Mouse (Mus musculus): ENCODE results near the gene Hfe2. TPM values are rescaled to one million over a fixed set of nuclear protein-coding genes. Genes with fewer than 3 reads are reported as not detected.
"Not testable (repeated sequence)": the region's sequence is repeated elsewhere in the genome, so short reads cannot be mapped to it uniquely, and the experiment has no call there.

The Hfe2 gene
- total RNA-seq (2022): 100 to 1,000 TPM; 271 to 333 (median 312) TPM

DNA sequence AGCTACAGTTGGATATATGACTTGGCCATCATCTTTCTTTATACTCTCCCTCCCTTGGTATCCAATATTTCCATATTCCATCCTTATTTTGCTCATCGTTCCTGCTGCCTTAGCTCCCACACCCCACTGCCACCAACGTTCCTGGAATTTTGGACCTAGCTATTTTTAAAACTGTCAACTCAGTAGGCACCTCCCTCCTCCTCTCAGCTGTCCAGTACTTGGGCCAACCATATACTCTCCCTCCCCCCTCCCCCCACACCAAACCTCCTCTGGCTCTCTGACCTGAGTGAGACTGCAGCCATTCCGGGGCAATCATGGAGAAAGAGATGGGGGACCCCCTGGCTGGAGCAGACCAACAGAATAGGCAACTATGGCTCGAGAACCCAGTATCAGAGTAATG lies at the start of gene Hfe2:
Gene Hfe2 (plus strand): TSS at position 259 of the 400 bp plus-strand sequence.
- no peak for DNase-seq (ENCODE audit: low spot score)

DNA sequence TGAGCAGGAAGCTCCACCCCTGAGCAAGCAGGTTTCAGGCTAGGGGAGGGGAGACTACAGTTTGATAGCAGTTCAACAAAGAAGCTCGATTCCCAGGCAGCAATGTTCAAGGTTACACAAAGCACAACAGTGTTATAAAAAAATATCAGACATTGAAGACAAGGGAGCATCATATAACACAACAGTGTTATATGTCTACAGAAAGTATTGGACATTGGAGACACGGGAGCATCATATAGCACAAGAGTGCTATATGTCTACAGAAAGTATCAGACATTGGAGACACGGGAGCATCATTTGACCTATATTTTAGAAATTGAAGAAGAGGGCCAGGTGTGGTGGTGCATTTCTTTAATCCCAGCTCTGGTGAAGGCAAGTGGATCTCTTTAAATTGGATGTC lies 47.9 kb upstream of the Hfe2 start:
- DNase-seq (ENCODE audit: low spot score): no peak

DNA sequence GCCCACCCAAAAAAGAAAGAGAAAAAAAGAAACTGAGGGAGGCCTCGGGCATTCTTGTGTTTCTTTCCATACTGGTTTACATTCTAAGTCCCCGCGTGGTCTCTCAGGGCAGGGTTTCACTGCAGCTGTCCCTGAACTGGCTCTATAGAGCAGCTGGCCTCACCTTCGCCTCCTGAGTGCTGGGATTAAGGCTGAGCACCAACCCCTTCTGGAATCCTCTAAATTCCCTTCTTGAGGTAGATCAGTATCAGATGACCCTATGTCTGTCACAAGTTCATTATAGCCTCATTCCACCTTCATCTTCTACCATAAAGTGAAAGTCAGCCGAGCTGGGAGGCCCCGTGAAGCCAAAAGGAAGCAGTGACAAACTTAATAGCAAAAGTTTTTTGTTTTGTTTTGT lies 47.4 kb upstream of the Hfe2 start:
- DNase-seq (ENCODE audit: low spot score): no peak

DNA sequence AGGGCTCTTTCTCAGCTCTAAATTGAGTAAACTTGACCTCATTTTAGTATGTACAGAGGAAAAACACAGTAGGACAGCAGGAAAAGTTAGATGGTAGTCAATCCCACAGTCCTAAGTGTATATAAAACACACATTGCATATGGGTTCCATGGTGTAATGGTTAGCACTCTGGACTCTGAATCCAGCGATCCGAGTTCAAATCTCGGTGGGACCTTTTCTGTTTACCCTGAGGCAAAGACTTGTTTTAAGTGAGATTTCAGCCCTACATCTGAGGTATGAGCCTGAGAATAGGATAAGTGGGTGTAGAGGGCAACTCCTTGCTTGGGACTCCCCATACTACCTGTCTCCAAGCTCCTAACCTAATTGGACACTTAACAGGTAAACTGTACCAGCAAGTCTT lies 45.7 kb upstream of the Hfe2 start:
- DNase-seq (ENCODE audit: low spot score): no peak

DNA sequence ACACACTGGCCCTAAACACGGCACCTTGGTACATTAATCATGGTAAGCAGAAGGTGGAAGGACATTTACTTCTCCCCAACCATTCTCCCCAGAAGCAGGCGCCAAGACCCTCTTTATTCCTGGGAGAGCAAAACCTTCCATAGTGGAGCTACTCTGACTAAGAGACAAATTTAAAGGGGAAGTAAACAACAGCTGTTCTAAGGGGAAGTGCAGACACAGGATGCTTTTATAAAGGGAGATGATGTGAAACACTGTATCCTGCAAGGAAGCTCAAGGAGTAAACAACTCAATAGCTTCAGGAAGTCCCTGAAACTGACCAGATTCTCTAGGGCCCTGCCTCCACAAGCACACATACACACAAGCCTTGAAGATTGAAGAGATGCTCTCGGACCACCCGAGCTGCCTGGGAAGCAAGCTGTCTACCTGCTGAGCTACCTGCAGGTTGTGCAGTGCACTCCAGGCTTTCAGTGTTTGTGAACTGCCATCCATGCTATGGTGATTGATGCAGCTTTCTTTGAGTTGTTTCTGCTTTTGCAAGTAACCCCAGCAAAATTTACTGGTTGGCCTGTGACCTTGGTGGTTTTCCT lies 44.2 kb upstream of the Hfe2 start:
- DNase-seq (ENCODE audit: low spot score): no peak

DNA sequence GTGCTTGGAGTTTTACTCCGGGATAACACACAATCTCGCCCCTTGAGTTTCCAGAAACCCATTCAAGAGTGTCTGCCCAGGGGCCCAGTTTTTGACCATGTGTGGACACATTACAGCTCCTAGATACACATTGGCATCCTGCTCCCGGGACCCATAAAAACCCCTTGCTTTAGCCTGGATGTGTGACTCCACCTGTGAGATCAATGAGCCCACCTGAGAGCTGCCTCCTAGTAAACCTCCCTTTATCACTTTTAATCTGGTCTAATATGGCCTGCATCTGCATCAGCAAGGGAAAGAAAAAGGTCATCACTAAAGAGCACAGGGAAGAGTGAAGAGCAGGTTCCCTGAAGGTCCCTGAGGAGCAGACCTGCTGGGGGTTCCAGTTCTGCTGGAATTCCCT lies 43.1 kb upstream of the Hfe2 start:
- no peak for DNase-seq (ENCODE audit: low spot score)

DNA sequence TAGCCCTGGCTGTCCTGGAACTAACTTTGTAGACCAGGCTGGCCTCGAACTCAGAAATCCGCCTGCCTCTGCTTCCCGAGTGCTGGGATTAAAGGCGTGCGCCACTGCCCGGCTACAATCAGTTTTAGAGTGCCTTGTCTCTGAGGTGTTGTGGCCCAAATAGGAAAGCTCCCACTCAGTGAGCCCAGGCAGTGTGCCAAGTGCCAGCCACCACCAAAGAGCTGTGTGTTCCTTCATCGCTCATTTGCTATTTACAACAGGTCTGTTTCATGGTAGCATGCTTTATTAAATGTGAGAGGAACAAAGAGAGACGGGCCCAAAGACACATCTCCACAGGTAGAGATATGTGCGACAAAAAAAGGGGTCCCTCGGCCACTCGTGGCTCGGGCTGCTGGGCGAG lies 42.5 kb upstream of the Hfe2 start:
- no peak for DNase-seq (ENCODE audit: low spot score)

DNA sequence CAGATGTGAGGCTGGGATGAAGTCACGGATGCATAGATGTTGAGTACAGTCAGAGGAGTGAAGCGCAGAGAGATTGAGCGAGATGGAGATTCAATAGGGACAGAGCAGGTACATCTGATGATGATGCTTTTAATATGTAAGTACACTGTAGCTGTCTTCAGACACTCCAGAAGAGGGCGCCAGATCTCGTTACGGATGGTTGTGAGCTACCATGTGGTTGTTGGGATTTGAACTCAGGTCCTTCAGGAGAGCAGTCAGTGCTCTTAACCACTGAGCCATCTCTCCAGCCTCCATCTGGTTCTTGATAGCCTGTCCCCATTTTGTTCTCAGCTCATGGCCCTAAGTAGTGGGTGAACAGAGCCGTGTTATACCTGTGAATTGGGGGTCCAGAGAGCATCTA lies 41.9 kb upstream of the Hfe2 start:
- not testable (repeated sequence) for DNase-seq (ENCODE audit: low spot score)

DNA sequence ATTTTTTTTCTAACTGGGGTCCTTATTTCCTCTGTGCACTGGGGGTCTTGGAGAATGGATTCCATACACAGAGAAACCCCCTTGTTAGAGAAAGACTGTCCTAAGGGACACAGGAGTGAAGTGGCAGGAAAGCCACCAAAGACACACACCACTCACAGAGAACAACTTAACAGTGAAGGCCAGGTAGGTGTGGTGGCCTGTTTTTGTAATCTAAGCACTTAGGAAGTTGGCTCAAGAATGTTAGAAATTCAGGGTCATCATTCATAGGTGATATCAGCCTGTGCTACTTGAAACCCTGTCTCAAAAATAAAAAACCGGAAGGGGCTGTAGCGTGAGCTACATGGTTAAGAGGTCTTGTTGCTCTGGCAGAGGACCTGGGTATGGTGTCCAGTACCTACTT lies 41.0 kb upstream of the Hfe2 start:
- no peak for DNase-seq (ENCODE audit: low spot score)

DNA sequence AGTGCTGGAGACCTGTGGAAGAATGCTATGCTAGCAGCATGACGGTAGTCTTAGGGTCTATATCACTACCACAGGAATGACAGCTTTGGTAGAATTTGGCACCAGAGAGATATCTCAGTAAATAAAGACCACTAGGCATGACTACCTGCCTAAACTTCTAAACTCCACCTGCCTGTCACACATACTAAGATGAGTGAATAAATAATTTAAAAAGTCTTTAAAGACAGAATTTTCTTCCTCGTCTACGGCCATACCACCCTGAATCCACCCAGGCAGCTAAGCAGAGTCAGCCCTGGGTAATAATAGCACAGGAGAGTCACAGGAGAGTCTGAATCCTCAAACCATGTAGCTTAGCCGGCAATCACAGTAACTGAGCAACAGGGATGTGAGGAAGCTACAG lies 40.1 kb upstream of the Hfe2 start:
- DNase-seq (ENCODE audit: low spot score): no peak

DNA sequence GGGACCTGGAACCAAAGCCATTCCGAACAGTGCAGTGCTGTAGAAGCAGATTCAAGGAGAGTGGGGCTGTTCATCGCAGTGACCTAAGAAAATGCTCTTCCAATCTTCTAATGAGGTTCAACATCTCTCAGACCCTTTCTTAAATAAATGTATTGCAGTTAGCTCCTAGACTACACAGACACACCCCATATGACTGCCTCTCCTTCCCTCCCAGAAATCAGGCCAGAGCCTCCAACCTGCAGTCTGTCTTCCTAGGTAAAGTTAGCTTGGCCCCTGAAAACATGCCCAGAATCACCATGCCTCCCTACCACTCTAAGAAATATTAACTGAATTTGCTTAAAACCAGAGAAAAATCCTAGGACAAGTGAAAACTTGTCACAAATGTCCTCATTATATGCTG lies 39.6 kb upstream of the Hfe2 start:
- no peak for DNase-seq (ENCODE audit: low spot score)

DNA sequence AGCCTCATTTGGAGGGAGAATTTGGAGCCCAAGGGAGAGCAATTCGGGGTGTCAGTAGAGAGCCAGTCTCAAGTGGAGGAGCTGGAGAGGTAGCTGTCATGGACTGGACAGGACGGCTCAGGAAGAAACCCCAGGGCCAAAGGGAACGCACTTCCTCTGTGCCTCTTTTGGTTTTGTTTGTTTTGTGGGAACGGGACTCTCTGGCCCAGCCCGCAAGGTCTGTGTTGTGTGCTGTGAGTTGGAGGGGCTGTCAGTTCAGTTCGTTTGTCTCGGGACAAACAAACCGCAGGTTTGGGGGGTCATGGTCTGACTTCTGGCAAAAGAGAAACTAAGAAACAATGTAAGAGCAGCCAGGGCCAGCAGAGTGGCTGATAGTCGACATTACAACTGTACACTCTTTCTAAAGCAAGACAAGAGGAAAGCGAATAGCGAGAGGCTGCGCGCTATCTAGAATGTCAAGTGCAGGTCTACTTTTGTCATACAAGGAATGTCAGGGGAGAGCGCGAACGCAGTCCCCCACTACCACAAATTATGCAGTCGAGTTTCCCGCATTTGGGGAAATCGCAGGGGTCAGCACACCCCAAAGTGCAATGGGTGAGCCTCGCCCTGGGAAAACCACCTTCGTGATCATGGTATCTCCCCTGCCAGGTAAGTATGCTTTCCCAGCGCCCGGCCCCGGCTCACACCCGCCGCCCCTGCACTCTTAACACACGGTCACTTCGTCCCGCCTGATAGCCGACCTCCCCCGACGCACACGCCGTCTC lies 38.7 kb upstream of the Hfe2 start:
- not testable (repeated sequence) for DNase-seq (ENCODE audit: low spot score)

DNA sequence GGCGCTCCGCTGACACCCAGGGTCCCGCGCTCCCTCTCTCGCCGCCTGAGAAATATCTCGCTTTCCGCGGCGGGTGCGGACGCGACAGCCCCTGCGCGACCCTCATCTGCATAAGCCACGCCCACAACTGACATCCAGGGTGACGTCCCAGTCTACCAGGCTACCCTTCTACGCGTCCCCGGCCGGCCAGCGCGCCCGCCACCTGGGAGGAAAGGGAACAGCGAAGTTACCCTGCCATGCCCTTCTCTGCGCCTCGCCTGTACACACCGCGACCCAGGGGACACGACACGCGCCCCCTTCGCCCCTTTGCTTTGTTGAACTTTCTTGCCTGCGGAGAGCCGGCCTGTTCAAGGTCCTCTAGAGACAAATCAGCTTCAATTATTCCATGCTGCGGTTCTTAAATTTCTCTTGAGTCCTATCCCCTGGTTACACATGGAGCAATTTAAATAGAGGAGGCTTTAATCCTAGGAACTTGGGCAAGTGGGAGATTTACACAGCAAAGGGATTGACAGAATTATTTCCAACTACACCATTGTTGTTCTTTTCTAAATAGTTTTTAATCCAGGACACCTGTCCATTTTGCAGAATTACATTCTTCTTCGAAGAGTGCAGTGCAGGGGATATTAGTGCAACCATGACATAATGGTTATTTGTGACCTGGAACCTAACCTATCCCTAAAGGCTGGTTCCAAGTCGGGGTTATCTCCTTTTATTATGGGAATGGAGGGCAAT lies 38.0 kb upstream of the Hfe2 start:
- not testable (repeated sequence) for DNase-seq (ENCODE audit: low spot score)

DNA sequence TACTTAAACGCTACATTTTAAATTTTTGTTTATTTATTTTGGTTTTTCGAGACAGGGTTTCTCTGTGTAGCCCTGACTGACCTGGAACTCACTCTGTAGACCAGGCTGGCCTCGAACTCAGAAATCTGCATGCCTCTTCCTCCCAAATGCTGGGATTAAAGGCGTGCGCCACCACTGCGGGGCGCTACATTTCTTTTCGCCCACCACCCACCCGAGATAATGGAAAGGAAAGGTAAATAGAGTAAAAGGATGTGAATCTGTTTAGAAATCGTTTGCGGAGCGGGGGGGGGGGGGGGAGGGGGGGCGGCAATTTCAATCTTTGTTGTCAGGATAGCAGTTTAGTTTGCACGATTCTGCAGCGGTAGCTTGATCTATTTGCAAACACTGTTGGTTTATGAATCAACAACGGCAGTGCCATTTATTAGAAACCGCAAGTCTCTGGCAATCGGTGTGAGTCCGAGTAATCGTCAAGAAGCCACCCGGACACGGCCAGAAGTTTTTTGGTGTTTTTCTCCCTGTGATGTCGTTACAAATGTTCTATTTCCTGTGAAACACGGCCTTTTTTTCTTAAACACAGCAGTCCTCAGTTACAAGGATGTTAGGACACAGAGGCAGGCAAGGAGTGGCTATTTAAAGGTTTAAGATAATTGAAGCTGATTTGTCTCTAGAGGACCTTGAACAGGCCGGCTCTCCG lies 37.2 kb upstream of the Hfe2 start:
- peak; percentile 43 for DNase-seq (ENCODE audit: low spot score)

DNA sequence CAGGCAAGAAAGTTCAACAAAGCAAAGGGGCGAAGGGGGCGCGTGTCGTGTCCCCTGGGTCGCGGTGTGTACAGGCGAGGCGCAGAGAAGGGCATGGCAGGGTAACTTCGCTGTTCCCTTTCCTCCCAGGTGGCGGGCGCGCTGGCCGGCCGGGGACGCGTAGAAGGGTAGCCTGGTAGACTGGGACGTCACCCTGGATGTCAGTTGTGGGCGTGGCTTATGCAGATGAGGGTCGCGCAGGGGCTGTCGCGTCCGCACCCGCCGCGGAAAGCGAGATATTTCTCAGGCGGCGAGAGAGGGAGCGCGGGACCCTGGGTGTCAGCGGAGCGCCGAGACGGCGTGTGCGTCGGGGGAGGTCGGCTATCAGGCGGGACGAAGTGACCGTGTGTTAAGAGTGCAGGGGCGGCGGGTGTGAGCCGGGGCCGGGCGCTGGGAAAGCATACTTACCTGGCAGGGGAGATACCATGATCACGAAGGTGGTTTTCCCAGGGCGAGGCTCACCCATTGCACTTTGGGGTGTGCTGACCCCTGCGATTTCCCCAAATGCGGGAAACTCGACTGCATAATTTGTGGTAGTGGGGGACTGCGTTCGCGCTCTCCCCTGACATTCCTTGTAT lies 36.6 kb upstream of the Hfe2 start:
- DNase-seq (ENCODE audit: low spot score): not testable (repeated sequence)

DNA sequence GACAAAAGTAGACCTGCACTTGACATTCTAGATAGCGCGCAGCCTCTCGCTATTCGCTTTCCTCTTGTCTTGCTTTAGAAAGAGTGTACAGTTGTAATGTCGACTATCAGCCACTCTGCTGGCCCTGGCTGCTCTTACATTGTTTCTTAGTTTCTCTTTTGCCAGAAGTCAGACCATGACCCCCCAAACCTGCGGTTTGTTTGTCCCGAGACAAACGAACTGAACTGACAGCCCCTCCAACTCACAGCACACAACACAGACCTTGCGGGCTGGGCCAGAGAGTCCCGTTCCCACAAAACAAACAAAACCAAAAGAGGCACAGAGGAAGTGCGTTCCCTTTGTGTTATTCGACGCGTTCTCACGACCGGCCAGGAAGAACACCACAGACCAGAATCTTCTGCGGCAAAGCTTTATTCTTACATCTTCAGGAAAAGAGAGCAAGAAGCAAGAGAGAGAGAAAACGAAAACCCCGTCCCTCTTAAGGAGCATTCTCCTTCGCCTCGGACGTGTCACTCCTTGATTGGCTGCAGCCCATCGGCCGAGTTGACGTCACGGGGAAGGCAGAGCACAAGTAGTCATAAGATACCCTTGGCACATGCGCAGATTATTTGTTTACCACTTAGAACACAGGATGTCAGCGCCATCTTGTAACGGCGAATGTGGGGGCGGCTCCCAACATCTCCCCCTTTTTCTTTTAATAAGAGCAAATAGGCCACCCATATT lies 35.9 kb upstream of the Hfe2 start:
- not testable (repeated sequence) for DNase-seq (ENCODE audit: low spot score)

DNA sequence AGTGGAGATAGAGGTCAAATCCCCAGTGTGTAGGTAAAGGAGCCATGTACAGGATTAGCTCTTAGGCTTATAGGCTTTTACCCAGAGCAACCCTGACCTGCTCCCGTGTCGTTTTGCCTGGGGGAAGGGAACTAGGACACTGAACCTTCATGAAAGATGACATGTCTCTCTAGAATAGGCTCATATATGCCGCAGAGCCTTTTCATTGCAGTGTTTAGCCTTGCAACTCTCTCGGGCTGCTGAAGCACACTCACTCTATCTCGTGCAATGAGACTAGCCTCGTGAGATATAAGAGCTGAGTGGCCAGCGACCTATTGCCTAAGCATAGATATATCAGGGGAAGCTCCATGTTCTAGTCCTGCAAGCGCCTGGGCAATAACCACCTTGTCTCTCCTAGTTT lies 35.3 kb upstream of the Hfe2 start:
- not testable (repeated sequence) for DNase-seq (ENCODE audit: low spot score)

DNA sequence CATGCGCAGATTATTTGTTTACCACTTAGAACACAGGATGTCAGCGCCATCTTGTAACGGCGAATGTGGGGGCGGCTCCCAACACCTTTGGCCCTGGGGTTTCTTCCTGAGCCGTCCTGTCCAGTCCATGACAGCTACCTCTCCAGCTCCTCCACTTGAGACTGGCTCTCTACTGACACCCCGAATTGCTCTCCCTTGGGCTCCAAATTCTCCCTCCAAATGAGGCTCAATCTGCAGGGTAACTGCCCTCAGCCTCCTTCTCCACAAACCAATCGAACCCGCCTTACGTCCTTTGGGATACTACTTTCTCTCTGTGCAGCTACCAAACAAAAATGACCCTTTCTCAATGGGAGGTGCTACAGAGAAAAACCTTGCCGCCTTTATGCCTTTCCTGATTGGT lies 30.5 kb upstream of the Hfe2 start:
- not testable (repeated sequence) for DNase-seq (ENCODE audit: low spot score)

DNA sequence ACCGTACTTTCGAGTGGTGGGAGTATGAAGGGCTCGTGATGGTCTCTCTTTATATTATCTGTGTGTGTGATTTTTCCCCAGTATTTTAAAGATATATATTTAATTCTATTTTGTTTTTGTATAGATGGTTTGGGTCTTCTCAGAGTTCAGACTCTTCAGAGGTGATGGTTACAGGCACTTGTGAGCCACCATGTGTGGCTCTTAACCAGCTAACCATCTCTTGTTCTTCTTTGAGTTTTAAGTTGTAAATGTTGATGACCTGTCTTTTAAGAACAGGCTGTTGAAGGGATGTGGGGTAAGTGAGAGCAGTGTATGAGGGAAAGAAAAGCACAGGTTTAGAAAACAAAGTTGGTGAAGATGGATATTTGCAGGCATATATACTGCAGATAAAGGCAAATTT lies 30.1 kb upstream of the Hfe2 start:
- no peak for DNase-seq (ENCODE audit: low spot score)

DNA sequence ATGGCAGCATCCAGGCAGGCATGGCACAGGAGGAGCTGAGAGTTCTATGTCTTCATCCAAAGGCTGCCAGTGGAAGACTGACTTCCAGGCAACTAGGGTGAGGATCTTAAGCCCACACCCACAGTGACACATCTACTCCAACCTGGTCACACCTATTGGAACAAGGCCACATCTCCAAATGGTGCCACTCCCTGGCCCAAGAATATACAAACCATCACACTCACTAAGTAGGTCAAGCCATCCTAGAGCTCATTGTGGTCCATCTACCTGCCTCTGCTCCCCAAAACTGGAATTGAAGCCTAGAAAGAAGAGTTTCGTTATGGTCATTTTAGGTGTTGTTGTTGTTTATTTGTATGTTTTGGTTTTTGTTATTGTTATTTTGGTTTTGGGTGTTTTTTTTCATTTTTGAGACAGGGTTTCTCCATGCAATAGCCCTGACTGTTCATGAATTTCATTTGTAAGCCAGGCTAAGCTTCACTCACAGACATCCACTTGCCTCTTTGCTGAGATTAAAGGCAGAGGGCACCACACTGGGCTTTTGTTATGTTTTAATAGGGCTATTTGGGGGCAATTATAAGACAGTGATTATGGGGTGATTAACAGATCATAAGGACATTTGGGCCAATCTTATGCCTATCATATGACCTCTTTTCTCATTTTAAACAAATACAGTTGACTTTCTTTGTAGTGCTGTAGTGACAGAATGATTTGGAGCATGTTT lies 29.3 kb upstream of the Hfe2 start:
- DNase-seq (ENCODE audit: low spot score): no peak

DNA sequence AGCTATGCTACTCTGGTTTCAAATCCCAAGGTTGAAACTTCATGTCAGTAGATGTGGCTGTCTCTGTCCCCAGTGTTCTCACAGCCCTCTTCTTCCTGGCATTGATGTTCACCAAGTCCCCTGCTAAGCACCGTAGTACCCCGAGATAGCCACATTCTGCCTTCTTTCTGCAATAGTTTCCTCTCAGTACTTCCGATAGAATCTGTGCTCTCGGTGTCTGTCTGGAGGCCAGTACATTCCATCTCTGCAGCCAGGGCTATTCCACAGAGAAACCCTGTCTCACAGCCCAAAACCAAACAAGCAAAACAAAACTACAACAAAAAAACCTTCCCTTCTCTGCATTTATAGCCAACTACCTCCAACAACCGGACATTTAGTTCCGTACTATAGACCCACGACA lies 28.8 kb upstream of the Hfe2 start:
- DNase-seq (ENCODE audit: low spot score): no peak

Data from heart, adult 8-10 months (tissue).